Mouse (Mus musculus) kidney, embryonic 15.5 days (tissue): ENCODE data around the gene Cnpy1. TPM values are rescaled to one million over a fixed set of nuclear protein-coding genes. Genes with fewer than 3 reads are reported as not detected.

Experiments used
- ATAC-seq: fragments of 200-750 bp; cut with Nextera tagmentation; replicated peaks from 2 replicates; pipeline ENCODE4 v1.8.0; 2017; ENCODE audit warnings: moderate TSS enrichment; ENCODE audit not compliant: low FRiP score
- H3K27ac ChIP-seq: fragments of 300-500 bp; sonication (generic); 2 replicates; pipeline ENCODE4 v1.5.1; 2015; ENCODE audit warnings: mild to moderate bottlenecking, inconsistent platforms
- H3K27me3 ChIP-seq: fragments of 300-500 bp; sonication (generic); 2 replicates; pipeline ENCODE4 v1.6.1; 2015; ENCODE audit warnings: inconsistent platforms
- H3K36me3 ChIP-seq: fragments of 300-500 bp; sonication (generic); 2 replicates; pipeline ENCODE4 v1.6.1; 2015; ENCODE audit warnings: inconsistent platforms
- H3K4me1 ChIP-seq: fragments of 300-500 bp; sonication (generic); 2 replicates; pipeline ENCODE4 v1.6.1; 2015; ENCODE audit warnings: inconsistent platforms
- H3K4me2 ChIP-seq: fragments of 300-500 bp; sonication (generic); 2 replicates; pipeline ENCODE4 v1.6.1; 2015; ENCODE audit warnings: moderate library complexity, mild to moderate bottlenecking, inconsistent platforms
- H3K4me3 ChIP-seq: fragments of 300-500 bp; sonication (generic); replicated peaks from 2 replicates; pipeline ENCODE4 v1.5.1; 2015; ENCODE audit warnings: mild to moderate bottlenecking, inconsistent platforms
- H3K9ac ChIP-seq: fragments of 300-500 bp; sonication (generic); 2 replicates; pipeline ENCODE4 v1.6.1; 2015; ENCODE audit warnings: mild to moderate bottlenecking, inconsistent platforms
- H3K9me3 ChIP-seq: fragments of 300-500 bp; sonication (generic); replicated peaks from 2 replicates; pipeline ENCODE4 v1.6.1; 2016; ENCODE audit warnings: inconsistent platforms
- WGBS: fragments of 180-500 bp; shearing (Covaris S2); methylation state at CpG from one replicate; pipeline ENCODE4 v1.1.7; 2015; ENCODE audit warnings: mixed read lengths; 5-methylcytosine and 5-hydroxymethylcytosine counted together
- polyA plus RNA-seq: library from polyadenylated mRNA; unstranded; fragments of >200 nt; fragmentation: Nextera tagmentation; extraction: Ambion mirVana; gene quantifications from 2 replicates; pipeline ENCODE4 v1.2.1, GENCODE M21; 2015

Cnpy1 gene
- polyA plus RNA-seq, 1 experiment from 2014 or later, result 0.16 TPM

DNA sequence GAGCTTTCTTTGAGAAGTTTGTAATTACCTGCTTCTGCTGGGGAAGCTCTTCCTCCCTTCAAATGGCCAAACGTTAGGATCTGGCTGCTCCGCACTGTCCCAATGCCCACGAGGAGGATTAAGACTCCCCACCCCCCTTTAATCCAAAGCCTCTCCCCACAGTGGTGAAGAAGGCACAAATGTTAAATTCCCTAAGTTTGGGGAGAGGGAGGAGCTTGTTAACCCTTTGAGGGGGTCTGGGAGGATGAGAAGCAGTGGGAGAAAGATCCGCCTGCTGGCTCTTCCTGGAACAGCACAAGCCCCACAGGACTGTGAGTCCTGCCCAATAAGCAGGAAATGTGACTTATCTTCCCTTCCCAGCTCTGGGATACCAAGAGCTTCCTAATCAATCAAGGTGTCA is 7.5 kb downstream of the Cnpy1 start:
- Histone ChIP-seq H3K4me3 (no peak overlapping the region), H3K4me1 (no peaks in the 10 kb centered on the region), H3K36me3 (no peaks in the 10 kb centered on the region), H3K27ac (no peak overlapping the region), H3K4me2 (no peak overlapping the region), H3K9ac (no peak overlapping the region), H3K27me3 (no peaks in the 10 kb centered on the region; the same call in 1 of the 2 replicates), H3K9me3 (no peaks in the 10 kb centered on the region)
- 14% methylated on average over 4 of the region's 4 CpGs for WGBS
- peak; percentile 43; the same call in 1 of the 2 replicates for ATAC-seq

DNA sequence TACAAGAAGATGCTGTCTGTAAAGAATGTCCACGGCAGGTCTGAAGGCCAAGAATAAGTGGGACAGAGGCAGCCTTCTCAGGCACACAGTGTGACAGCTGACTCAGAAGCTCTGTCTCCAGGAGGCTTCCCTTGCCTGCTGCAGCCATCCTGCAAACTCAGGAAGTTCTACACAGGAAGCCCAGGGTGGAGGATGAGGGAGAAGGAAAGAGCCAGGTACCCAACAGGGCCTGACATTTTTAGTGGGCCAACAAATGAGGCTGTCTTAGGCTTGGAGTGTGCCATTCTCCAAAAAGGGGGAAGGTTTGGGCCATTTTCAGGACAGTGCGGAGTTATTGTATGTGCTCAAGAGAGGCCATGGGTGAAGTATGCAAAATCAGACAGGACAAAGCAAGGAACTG is 7.9 kb downstream of the Cnpy1 start:
- Histone ChIP-seq H3K27me3 (no peaks in the 10 kb centered on the region; the same call in 1 of the 2 replicates), H3K4me1 (no peaks in the 10 kb centered on the region), H3K27ac (no peak overlapping the region), H3K36me3 (no peaks in the 10 kb centered on the region), H3K4me3 (no peak overlapping the region), H3K9me3 (no peaks in the 10 kb centered on the region), H3K4me2 (no peak overlapping the region), H3K9ac (no peak overlapping the region)
- WGBS, result 83% methylated on average over 2 of the region's 2 CpGs
- no peak for ATAC-seq

DNA sequence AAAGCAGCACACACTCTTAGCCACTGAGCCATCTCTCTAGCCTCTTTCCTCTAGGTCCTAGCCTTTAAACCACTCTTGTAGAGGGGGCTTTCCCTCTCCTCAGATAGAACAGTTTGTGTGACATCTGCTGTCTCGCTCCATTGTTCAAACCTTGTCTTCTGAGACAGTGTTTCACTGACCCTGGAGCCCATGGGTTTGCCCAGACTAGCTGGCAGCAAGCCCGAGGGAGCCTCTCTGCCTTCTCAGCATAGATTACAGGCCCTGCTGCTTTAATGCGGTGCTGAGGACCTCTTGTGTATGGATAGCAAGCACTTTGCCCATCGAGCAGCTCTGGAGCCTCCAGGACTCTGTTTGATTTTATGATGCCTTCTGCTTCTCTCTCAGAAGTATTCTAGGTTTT is 8.6 kb downstream of the Cnpy1 start:
- no peak overlapping the region for H3K4me3 ChIP-seq
- no peak overlapping the region for H3K4me2 ChIP-seq
- 46% methylated on average over 4 of the region's 4 CpGs for WGBS
- no peak overlapping the region for H3K9ac ChIP-seq
- no peaks in the 10 kb centered on the region; the same call in 1 of the 2 replicates for H3K27me3 ChIP-seq
- no peaks in the 10 kb centered on the region for H3K36me3 ChIP-seq
- no peak overlapping the region for H3K27ac ChIP-seq
- no peak for ATAC-seq
- H3K4me1 ChIP-seq, result no peaks in the 10 kb centered on the region
- no peaks in the 10 kb centered on the region for H3K9me3 ChIP-seq

DNA sequence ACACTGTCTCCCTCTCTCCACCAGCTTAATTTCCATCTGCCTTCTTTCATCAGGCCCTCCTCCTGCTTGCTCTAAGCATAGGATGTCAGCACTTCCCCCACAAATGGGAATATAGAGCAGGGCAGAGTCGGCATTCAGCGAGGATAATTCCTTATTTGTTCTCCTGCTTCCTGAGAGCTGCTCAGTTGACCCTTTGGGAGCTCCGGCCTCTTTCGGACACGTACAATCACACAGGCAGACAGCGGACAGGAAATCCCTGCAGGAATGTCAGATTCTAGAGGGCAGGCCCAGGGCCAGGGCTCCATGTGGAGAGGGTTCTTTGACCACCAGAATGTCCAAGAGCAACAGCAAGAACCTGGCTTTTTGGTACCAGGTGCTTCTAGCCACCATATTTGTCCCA is 9.5 kb downstream of the Cnpy1 start:
- Histone ChIP-seq H3K27ac (no peak overlapping the region), H3K4me1 (no peaks in the 10 kb centered on the region), H3K9me3 (no peaks in the 10 kb centered on the region), H3K36me3 (no peaks in the 10 kb centered on the region), H3K27me3 (no peaks in the 10 kb centered on the region; the same call in 1 of the 2 replicates), H3K4me2 (no peak overlapping the region), H3K4me3 (no peak overlapping the region), H3K9ac (no peak overlapping the region)
- no peak for ATAC-seq
- 31% methylated on average over 6 of the region's 6 CpGs for WGBS

DNA sequence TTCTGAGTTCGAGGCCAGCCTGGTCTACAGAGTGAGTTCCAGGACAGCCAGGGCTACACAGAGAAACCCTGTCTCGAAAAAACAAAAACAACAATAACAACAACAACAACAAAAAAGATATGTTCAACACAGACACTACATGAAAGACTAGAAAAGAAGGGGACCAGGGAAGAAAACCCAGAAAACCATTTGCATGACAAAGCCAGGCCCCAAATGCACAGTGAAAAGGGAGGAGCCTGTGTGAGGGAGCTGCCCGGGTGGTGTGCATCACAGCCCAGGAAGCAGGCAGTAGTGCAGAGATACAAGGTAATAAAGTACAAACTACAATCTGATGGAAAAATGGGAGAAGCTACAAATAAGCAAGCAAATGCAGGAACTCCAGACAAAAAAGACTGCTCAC is 13.5 kb downstream of the Cnpy1 start:
- no peak overlapping the region for H3K27ac ChIP-seq
- H3K9ac ChIP-seq, result no peak overlapping the region
- ATAC-seq, result no peak
- H3K9me3 ChIP-seq, result no peaks in the 10 kb centered on the region
- no peaks in the 10 kb centered on the region for H3K27me3 ChIP-seq
- WGBS, result 60% methylated on average over 3 of the region's 3 CpGs
- no peaks in the 10 kb centered on the region for H3K36me3 ChIP-seq
- no peaks in the 10 kb centered on the region for H3K4me1 ChIP-seq
- H3K4me2 ChIP-seq, result no peak overlapping the region
- no peak overlapping the region for H3K4me3 ChIP-seq

DNA sequence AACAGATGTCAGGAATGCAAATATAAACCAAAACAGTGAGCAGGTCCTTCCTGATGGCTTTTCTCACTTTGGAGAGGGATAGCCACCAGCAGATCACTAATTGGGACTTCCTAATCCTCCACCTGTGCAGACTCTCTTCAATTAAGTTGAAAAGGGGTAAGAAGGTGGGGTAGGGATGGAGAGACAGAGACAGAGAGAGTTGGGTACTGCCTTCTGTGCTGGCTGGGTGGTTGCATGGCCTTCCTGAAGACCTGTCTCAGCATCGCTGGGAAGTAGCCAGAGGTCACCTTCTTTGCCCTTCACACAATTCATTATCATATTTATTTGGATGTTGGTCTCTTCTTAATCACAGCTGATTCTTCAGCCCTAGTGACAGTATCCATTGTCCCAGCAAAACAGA is 26.0 kb downstream of the Cnpy1 start:
- 68% methylated on average over 1 of the region's 1 CpGs for WGBS

DNA sequence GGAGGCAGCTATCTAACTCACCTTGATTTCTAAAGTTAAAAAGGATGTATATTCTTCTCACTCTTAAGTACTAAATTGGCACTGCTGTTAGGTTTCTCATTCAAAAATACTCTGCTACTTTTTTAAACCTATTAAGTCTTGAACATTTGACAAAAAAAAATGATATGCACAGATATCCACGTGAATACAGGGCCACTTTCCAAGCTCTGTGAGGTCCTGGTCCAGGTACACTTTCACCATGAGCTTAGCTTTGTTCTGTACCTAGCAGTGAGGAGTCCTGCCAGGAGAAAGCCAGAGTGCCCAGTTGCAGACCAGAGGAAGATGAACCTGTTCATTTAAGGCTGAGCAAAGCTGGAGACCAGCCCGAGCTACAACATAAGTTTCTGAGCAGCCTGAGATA is 32.2 kb downstream of the Cnpy1 start:
- Histone ChIP-seq H3K4me2 (no peak overlapping the region), H3K36me3 (no peaks in the 10 kb centered on the region), H3K4me3 (no peak overlapping the region), H3K9me3 (no peaks in the 10 kb centered on the region), H3K27me3 (peaks cover 80% of the 10 kb centered on the region), H3K9ac (no peak overlapping the region), H3K4me1 (peaks cover 9% of the 10 kb centered on the region), H3K27ac (no peak overlapping the region)
- WGBS, result 70% methylated on average over 2 of the region's 2 CpGs
- no peak for ATAC-seq

More for the DNA sequence above, 26.0 kb downstream of the Cnpy1 start:
- Histone ChIP-seq H3K9me3 (no peaks in the 10 kb centered on the region), H3K4me1 (no peaks in the 10 kb centered on the region), H3K36me3 (no peaks in the 10 kb centered on the region), H3K4me3 (no peak overlapping the region), H3K4me2 (no peak overlapping the region), H3K9ac (no peak overlapping the region), H3K27me3 (peaks cover 18% of the 10 kb centered on the region), H3K27ac (no peak overlapping the region)
- no peak for ATAC-seq

DNA sequence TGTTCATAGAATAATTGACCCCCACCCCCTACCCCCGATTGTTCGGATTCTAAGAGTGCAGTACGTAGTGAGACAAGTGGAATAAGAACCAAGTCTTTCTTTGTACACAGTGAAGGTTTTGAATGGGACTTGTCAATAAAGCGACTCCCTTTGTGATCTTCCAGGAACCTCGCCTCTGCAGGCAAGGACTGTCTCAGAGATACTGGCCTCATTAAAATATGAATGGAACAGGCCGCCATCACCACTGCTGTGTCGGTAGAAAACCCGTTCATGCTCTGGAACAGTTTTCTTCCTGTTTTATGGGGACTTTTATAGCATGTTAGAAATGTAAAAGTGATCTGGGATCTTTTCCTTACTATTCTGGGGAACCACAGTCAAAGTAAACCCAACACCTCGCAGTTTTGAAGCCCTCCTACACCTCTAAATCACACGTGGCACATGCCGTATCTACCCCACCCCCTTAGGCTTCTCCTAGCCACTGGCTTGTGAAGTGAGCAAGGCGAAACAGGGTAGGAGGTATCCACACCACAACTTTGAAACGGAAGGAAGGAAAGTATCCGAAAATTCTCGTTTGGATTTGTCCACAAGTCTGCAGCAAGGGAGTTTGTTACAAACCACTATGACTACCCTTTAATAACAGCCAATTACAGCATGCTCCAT is 33.8 kb downstream of the Cnpy1 start:
- Histone ChIP-seq H3K4me1 (peaks cover 9% of the 10 kb centered on the region), H3K36me3 (no peaks in the 10 kb centered on the region), H3K27me3 (peaks cover 91% of the 10 kb centered on the region), H3K9ac (no peak overlapping the region), H3K27ac (no peak overlapping the region), H3K4me3 (no peak overlapping the region), H3K9me3 (no peaks in the 10 kb centered on the region), H3K4me2 (no peak overlapping the region)
- 2% methylated on average over 15 of the region's 15 CpGs for WGBS
- ATAC-seq, result no peak

DNA sequence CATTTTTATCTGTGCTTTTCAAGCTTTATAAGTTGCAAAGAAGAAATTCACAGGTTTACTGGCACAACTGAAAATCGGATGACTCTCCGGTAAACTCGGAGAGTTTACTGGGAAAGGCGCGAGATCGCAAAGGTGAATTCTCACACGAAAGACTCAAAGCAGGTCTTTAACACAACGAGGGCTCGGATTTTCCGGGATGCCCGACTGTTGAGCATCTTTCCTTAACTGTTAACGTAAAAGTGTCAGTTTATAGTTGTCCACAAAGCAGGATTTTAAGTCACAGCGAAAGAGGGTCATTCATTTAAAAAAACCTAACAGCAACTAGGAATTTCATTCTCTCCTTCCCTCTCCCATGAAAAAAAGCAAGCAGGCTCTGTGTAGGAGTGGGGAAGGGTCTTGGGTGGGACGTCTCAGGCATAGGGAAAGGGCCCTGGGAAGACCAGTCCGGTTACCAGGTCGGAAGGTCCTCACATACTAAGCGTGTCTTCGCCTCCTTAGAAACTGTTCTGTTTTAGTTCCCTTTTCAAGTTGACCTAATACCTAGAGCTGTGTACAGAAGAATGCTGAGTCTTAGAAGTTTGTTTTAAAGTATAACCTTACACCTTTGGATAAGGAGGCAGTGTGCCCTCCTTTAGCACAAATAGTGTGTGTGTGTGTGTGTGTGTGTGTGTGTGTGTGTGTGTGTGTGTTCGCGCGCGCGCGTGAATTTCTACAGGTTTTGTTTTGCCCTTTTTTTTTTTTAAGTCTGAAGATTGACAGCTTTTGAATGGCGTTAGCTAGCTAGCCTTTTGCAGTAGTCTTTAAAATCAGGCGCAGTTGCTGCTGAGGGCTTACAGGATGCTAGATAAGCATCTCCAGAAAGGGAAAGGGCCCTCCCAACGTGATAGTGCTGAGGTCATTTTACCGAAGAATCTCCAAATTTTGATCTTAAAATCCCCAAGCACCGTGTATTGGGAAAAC is 34.7 kb downstream of the Cnpy1 start:
- 2% methylated on average over 29 of the region's 29 CpGs for WGBS
- H3K36me3 ChIP-seq, result no peaks in the 10 kb centered on the region
- no peak overlapping the region for H3K4me3 ChIP-seq
- H3K9ac ChIP-seq, result no peak overlapping the region
- peaks cover 98% of the 10 kb centered on the region for H3K27me3 ChIP-seq
- H3K9me3 ChIP-seq, result no peaks in the 10 kb centered on the region
- peak overlapping the region; percentile 66; the same call in 1 of the 2 replicates for H3K4me2 ChIP-seq
- peaks cover 9% of the 10 kb centered on the region for H3K4me1 ChIP-seq
- no peak overlapping the region for H3K27ac ChIP-seq
- no peak for ATAC-seq

DNA sequence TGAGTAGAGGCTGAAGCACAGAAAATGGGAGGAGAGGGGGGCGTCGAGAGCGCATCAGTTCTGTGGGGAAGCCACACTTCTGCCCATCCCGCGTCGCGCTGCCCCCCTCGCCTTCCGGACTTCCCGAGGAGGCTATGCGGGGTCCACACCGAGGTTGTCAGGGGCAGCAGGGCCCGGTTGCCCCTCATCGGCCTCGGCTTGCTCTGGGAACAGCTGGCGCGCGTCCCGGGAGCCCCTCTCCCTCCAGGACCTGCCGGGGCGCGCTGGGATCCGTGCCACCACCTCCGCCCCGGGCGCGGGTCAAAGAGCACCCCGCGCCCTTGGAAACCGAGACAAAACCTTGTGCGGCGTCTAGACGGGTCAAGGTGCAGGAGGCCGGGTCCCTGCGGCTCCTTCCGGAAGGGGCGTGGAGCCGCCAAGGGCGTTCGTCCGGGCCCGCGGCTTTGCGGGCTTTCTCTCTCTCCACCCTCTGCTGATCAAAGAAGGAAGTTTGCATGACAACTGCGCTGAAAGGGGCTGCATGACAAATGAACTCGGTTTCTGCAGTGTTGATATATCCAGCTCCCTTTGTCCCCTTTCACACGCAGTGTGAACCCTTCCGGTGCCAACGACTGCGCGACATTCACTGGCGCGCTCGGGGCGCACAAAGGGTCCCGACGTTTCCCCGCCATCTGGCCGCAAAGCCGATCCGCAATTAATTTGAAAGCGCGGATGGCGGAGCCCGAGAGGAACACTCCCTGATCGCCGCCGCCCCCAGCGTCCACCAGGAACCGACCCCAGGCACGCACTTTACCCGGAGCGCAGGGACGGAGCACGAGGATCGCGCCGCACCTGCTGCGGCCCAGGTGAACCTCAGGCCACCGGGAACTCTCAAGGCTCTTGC is 35.8 kb downstream of the Cnpy1 start:
- no peak overlapping the region for H3K27ac ChIP-seq
- WGBS, result under 1% methylated on average over 80 of the region's 80 CpGs
- peak overlapping the region; percentile 66 for H3K4me2 ChIP-seq
- H3K4me1 ChIP-seq, result peaks cover 9% of the 10 kb centered on the region
- no peak overlapping the region for H3K9ac ChIP-seq
- no peaks in the 10 kb centered on the region for H3K36me3 ChIP-seq
- no peaks in the 10 kb centered on the region for H3K9me3 ChIP-seq
- ATAC-seq, result no peak; the same call in 1 of the 2 replicates
- H3K4me3 ChIP-seq, result peak overlapping the region; percentile 40
- H3K27me3 ChIP-seq, result peaks cover 97% of the 10 kb centered on the region

DNA sequence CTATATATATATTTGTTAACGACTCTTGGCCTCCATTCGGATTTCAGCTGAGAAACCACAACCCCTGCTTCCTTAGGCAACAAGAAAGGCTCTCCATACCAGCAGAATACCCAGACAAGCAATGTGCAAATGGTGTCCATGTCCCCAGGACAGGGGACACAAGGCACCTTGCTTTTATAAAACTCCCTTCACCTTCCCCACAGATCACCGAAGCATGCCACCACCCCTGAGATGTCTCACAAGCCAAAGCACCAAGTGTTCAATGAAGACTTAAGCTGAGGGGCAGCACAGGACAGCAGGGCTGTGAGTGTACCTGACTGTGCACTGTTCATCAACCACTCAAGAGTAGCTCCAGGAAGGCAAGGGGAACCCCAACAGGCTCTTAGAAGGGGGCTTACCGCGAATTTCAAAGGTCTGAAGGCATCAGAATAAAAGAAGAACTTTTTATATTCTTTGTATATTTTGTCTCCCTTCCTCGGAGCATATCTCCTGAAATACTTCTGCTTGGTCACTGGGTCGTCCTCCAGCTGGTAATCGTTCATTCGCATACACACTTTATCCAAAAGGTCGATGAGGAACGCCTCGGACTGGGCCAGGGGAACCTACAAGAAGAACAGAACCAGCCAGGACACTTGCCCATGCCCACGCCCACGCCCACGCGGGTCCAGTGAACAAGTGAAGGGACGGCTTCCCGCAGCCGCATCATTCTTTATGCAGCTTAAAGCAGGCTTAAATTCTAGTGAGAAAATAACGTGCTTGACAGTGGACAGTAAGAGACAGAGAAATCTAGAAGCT is 36.7 kb downstream of the Cnpy1 start:
- Histone ChIP-seq H3K27me3 (peaks cover 97% of the 10 kb centered on the region), H3K9ac (no peak overlapping the region), H3K36me3 (no peaks in the 10 kb centered on the region), H3K9me3 (no peaks in the 10 kb centered on the region), H3K4me3 (peak overlapping the region; percentile 40; the same call in 1 of the 2 replicates), H3K27ac (no peak overlapping the region), H3K4me1 (peaks cover 9% of the 10 kb centered on the region), H3K4me2 (peak overlapping the region; percentile 66; the same call in 1 of the 2 replicates)
- 12% methylated on average over 20 of the region's 20 CpGs for WGBS
- no peak for ATAC-seq
